ENCODE assay signal across 14 mouse cellular contexts in the genomic region with DNA sequence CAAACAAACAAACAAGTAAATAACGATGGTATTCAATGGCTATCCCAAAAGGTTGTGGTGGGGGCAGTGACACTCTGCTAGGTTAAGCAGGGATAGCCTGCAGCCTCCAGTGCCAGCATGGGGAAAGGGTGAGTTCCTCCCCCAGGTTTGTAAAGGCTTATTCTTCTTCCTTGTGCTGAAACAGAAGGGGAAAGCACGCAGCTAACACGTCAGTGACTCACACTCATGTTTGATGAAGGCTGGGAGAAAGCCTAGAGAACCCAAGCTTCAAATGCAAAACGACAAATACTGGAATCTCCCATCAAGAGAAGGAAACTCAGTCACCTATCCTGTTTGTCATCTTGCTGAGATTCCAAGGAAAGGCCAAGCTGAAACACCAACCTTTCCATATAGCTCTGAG.
"Had no signal": no experiment of that assay in that cellular context is flagged by ENCODE, and none has a peak within 500 bp of the region (broad histone marks: within the 10 kb centered on the region; RNA-seq: fewer than 3 reads in every experiment).

No protein-coding gene starts in this region.

- DNase-seq: kidney, adult 11 months; kidney, adult 9 months; kidney, postnatal 36 days; layer of hippocampus, postnatal 36 days; lung, postnatal 14 days; right cerebral cortex, postnatal 25 days; thymus, adult 2 months; thymus, postnatal 25 days had no signal

- H3K4me3 ChIP-seq: limb, embryonic 15.5 days; liver, embryonic 12.5 days; lung, embryonic 15.5 days; midbrain, embryonic 12.5 days; neural tube, embryonic 13.5 days had no signal

- H3K27ac ChIP-seq: kidney, postnatal 0 days; limb, embryonic 15.5 days; liver, embryonic 12.5 days; lung, embryonic 15.5 days; midbrain, embryonic 12.5 days; neural tube, embryonic 13.5 days had no signal
